Mouse (Mus musculus): Measurements from ENCODE around the gene Patj. TPM values are rescaled to one million over a fixed set of nuclear protein-coding genes. Genes with fewer than 3 reads are reported as not detected.
A peak's percentile ranks its signal among the peaks of the same experiment; 100 is the strongest.

Patj gene
- polyA plus RNA-seq, 1 experiment from 2014 or later = 28.4 TPM

DNA sequence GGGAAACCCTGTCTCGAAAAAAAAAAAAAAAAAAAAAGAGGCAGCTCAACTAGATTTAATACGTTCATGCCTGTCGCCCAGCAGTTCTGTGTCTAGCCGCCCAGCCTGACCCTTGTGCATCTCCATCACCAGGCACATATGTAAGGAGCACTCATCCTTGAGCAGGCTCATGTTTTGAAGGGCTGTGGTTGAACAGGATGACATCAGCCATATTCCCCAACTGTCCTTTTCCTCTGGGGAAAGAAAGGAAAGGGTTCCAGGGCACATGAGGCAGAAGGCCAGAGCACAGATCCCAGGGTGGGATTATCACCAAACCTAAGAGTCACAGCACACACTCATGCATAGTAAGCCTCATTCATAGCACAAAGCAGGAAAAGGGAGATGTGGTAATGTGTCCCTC lies 302.3 kb downstream of the Patj start:
- Histone ChIP-seq H3K4me1 (ENCODE audit: insufficient read depth) (no peaks in the 10 kb centered on the region), H3K36me3 (ENCODE audit: insufficient read depth) (no peaks in the 10 kb centered on the region), H3K27ac (ENCODE audit: low read depth) (no peak overlapping the region), H3K4me2 (no peak overlapping the region), H3K4me3 (ENCODE audit: low read depth, low read length) (no peak overlapping the region), H3K9me3 (ENCODE audit: low read depth, low read length) (no peaks in the 10 kb centered on the region), H3K27me3 (ENCODE audit: insufficient read depth, low read length) (no peaks in the 10 kb centered on the region), H3K9ac (no peak overlapping the region)
- 83% methylated on average over 4 of the region's 4 CpGs for WGBS
- ATAC-seq (ENCODE audit: insufficient read depth) (no peak), DNase-seq (no peak)
- TF ChIP-seq CTCF (IDR thresholded peaks at IDR 0.05; ENCODE audit: low read depth) = no peak

DNA sequence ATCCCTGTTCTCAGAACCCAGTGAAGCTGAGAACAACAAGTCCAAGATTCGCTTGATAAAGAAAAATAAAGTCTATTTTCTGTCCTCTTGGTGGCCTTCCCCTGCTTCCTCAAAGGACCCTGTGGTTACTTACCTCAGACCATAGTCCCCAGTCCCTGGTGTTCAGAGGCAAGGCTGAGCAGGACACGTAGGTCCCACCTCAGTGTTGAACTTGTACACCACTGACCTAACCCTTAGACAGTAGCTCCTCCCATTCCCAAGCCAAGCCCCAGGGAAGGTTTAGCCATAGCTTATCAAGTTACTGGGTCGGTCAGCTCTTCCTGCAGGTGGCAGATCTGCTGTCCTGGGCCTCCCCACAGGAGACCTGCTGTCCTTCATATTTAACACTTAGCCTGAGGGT lies 303.3 kb downstream of the Patj start:
- no peak for DNase-seq
- Histone ChIP-seq H3K4me3 (ENCODE audit: low read depth, low read length) (no peak overlapping the region), H3K9me3 (ENCODE audit: low read depth, low read length) (no peaks in the 10 kb centered on the region), H3K4me1 (ENCODE audit: insufficient read depth) (no peaks in the 10 kb centered on the region), H3K27ac (ENCODE audit: low read depth) (no peak overlapping the region), H3K27me3 (ENCODE audit: insufficient read depth, low read length) (no peaks in the 10 kb centered on the region), H3K36me3 (ENCODE audit: insufficient read depth) (no peaks in the 10 kb centered on the region), H3K9ac (no peak overlapping the region), H3K4me2 (no peak overlapping the region)
- TF ChIP-seq CTCF (IDR thresholded peaks at IDR 0.05; ENCODE audit: low read depth) = no peak
- 52% methylated on average over 3 of the region's 3 CpGs for WGBS
- ATAC-seq (ENCODE audit: insufficient read depth) = no peak

DNA sequence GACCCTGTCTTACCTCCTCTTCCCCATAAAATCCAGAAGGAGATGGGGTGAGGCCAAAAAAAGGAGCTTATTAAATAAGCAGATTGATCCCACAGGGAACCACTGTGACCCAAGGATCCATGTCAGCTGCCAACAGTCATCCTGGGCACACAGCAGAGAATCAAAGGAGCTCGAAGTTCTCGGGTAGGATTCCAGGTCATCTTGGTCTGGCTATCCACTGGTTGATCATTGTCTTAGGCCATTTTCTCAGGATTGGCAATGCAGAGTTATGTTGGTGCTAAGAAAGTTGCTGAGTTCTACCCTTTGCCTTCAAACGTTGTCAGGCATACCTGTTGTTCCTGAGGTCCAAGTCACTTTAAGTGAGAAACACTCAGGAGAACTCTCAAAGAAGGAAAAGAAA lies 304.6 kb downstream of the Patj start:
- Histone ChIP-seq H3K9ac (no peak overlapping the region), H3K4me1 (ENCODE audit: insufficient read depth) (no peaks in the 10 kb centered on the region), H3K9me3 (ENCODE audit: low read depth, low read length) (no peaks in the 10 kb centered on the region), H3K4me2 (no peak overlapping the region), H3K27ac (ENCODE audit: low read depth) (no peak overlapping the region), H3K36me3 (ENCODE audit: insufficient read depth) (no peaks in the 10 kb centered on the region), H3K4me3 (ENCODE audit: low read depth, low read length) (no peak overlapping the region), H3K27me3 (ENCODE audit: insufficient read depth, low read length) (no peaks in the 10 kb centered on the region)
- WGBS = 89% methylated on average over 3 of the region's 3 CpGs
- no peak for TF ChIP-seq CTCF (IDR thresholded peaks at IDR 0.05; ENCODE audit: low read depth)
- ATAC-seq (ENCODE audit: insufficient read depth) (no peak), DNase-seq (no peak)

DNA sequence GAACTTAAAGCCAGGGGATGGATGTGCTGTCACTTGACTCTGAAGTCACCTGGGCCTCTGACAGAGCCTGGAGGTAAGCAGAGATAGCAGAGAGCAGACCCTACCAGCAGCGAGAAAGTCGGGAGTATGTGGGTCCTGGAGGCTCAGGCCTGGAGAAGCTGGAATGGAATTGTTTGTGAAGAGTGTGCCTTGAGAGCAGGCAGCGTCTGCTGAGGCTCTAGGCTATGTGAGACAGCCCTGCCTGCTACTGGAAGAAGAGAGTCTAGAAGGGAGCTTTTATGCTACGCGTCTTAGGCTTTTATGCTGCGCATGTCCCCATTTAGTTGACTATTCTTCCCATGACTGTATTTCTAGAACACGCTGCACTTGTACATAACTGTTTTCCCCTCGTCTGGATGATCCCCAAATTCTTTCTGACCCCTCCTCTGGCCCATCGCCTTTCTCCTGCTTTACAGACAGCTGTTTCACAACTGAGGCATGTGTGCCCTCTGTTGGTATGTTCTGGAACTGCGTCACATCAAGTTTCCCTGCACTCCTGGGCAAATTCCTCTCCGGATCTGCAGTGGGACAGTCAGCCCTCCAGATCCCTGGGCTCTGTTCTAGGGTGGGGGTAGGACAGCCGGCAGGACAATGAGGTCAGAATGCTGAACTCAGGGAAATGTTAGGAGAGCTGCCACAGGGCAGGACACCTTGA lies 306.8 kb downstream of the Patj start:
- 25% methylated on average over 12 of the region's 12 CpGs for WGBS
- Histone ChIP-seq H3K4me2 (0 out of 2 replicates have a peak overlapping the region, but pooled peaks have one; percentile 21), H3K9ac (no peak overlapping the region), H3K27ac (ENCODE audit: low read depth) (no peak overlapping the region), H3K36me3 (ENCODE audit: insufficient read depth) (no peaks in the 10 kb centered on the region), H3K4me1 (ENCODE audit: insufficient read depth) (no peaks in the 10 kb centered on the region), H3K27me3 (ENCODE audit: insufficient read depth, low read length) (no peaks in the 10 kb centered on the region), H3K9me3 (ENCODE audit: low read depth, low read length) (no peaks in the 10 kb centered on the region), H3K4me3 (ENCODE audit: low read depth, low read length) (no peak overlapping the region)
- DNase-seq (peak; percentile 92), ATAC-seq (ENCODE audit: insufficient read depth) (peak; percentile 68; the same call in 1 of the 2 replicates)
- TF ChIP-seq CTCF (IDR thresholded peaks at IDR 0.05; ENCODE audit: low read depth) = peak; percentile 97

DNA sequence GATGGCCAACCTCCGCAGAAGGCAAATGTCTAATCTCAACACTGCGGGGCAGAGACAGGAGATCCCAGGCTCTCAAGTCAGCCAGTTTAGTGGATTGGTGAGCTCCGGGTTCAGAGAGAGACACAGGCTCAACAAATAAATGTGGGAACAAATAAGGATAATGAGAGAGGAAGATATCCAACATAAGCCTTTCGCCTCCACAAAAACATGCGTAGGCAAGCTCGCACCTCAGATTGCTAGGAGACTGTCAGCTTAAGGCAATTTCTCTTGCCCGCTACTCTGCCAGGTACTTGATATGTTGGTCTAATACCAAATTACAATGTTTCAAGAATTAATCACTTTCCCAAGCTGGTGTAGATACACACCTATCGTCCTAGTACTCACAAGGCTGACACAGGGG lies 315.3 kb downstream of the Patj start:
- no peak overlapping the region for H3K9ac ChIP-seq
- no peak for DNase-seq

DNA sequence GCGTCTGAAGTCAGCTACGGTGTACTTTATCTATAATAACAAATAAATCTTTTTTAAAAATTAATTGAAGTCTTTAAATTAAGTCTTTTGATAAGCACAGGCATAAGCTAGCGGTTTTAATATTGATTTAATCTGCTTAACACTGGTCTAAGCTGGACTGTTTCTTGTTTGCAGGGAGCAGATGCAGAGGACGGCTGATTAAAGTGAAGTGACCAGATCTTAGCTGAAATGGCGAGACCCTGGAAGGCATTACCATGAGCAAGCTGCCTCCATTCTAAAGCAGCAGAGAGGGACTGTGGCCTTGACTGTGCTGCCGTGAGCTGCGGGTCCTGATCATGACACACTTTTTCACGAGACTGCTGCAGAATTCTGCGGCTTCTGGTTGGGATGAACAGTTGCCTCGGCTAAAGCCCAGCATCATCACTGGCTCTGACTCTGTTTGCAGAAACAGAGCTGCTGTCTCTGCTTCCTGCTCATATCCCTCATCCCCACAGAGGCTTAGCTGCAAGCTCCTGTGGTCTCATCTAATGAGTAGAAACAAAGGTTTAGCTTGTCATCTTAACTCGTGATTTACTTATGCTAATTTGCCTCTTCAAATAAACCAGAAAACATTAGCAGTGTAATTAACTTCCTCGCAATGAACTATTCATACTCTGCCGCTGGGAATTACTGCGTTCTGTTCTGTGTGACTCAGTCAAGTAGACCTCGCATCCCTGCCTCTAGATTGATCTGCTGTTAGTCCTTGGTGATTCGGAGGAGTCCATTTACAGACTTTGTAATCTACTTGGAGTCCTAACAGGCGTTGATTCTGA lies 322.4 kb downstream of the Patj start:
- no peaks in the 10 kb centered on the region for H3K4me1 ChIP-seq (ENCODE audit: insufficient read depth)

More for the DNA sequence above, 315.3 kb downstream of the Patj start:
- no peaks in the 10 kb centered on the region for H3K4me1 ChIP-seq (ENCODE audit: insufficient read depth)
- no peaks in the 10 kb centered on the region for H3K36me3 ChIP-seq (ENCODE audit: insufficient read depth)
- no peaks in the 10 kb centered on the region for H3K27me3 ChIP-seq (ENCODE audit: insufficient read depth, low read length)
- WGBS = 91% methylated on average over 8 of the region's 8 CpGs
- ATAC-seq (ENCODE audit: insufficient read depth) = no peak
- H3K4me2 ChIP-seq = no peak overlapping the region
- no peaks in the 10 kb centered on the region for H3K9me3 ChIP-seq (ENCODE audit: low read depth, low read length)
- H3K27ac ChIP-seq (ENCODE audit: low read depth) = no peak overlapping the region
- no peak for TF ChIP-seq CTCF (IDR thresholded peaks at IDR 0.05; ENCODE audit: low read depth)
- no peak overlapping the region for H3K4me3 ChIP-seq (ENCODE audit: low read depth, low read length)

DNA sequence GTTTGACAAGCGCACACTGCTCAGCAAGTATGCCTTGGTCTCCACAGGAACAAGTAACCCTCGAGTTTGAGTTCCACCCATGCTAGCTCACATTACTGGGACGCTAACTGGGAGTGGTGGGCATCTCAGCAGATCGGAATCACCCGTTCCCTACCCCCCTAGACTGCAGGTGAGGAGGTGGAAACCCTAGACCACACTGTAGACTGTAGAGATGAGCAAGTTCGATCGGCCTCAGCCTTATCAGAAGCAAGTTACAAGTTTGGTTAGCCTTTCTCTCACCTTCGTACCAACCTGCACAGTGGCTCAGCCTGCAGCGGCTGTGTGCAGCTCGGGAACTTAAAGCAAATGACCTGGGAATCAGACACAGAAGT lies 322.9 kb downstream of the Patj start:
- TF ChIP-seq CTCF (IDR thresholded peaks at IDR 0.05; ENCODE audit: low read depth) = no peak
- no peak overlapping the region for H3K4me3 ChIP-seq (ENCODE audit: low read depth, low read length)
- no peak for ATAC-seq (ENCODE audit: insufficient read depth)
- H3K36me3 ChIP-seq (ENCODE audit: insufficient read depth) = no peaks in the 10 kb centered on the region
- H3K27me3 ChIP-seq (ENCODE audit: insufficient read depth, low read length) = no peaks in the 10 kb centered on the region
- H3K4me1 ChIP-seq (ENCODE audit: insufficient read depth) = no peaks in the 10 kb centered on the region
- DNase-seq = no peak
- H3K9me3 ChIP-seq (ENCODE audit: low read depth, low read length) = no peaks in the 10 kb centered on the region
- no peak overlapping the region for H3K4me2 ChIP-seq
- H3K9ac ChIP-seq = no peak overlapping the region
- 79% methylated on average over 10 of the region's 10 CpGs for WGBS
- no peak overlapping the region for H3K27ac ChIP-seq (ENCODE audit: low read depth)

More for the DNA sequence above, 322.4 kb downstream of the Patj start:
- Histone ChIP-seq H3K9ac (no peak overlapping the region), H3K4me2 (no peak overlapping the region), H3K9me3 (ENCODE audit: low read depth, low read length) (no peaks in the 10 kb centered on the region), H3K27ac (ENCODE audit: low read depth) (no peak overlapping the region), H3K4me3 (ENCODE audit: low read depth, low read length) (no peak overlapping the region), H3K36me3 (ENCODE audit: insufficient read depth) (no peaks in the 10 kb centered on the region), H3K27me3 (ENCODE audit: insufficient read depth, low read length) (no peaks in the 10 kb centered on the region)
- ATAC-seq (ENCODE audit: insufficient read depth) = no peak
- DNase-seq = no peak
- TF ChIP-seq CTCF (IDR thresholded peaks at IDR 0.05; ENCODE audit: low read depth) = no peak
- 79% methylated on average over 17 of the region's 17 CpGs for WGBS

Data from lung, embryonic 14.5 days (tissue).